Mouse (Mus musculus) liver, embryonic 11.5 days (tissue): Measurements from ENCODE around the gene Gper1. TPM values are rescaled to one million over a fixed set of nuclear protein-coding genes. Genes with fewer than 3 reads are reported as not detected.
A peak's percentile ranks its signal among the peaks of the same experiment; 100 is the strongest.

Experiments used
- ATAC-seq: fragments of 200-750 bp; cut with Nextera tagmentation; replicated peaks from 2 replicates; pipeline ENCODE4 v1.8.0; 2017; ENCODE audit warnings: moderate number of reproducible peaks, mild to moderate bottlenecking, moderate TSS enrichment, moderate library complexity; ENCODE audit not compliant: low FRiP score
- DNase-seq: peaks from one replicate; pipeline ENCODE4 v3.0.0-alpha.2; 2017; ENCODE audit warnings: low spot score
- H3K27ac ChIP-seq: fragments of 300-500 bp; sonication (generic); 2 replicates; pipeline ENCODE4 v1.5.1; 2014; ENCODE audit warnings: mild to moderate bottlenecking, low read depth, low read length, control low read depth
- H3K27me3 ChIP-seq: fragments of 300-500 bp; sonication (generic); replicated peaks from 2 replicates; pipeline ENCODE4 v1.6.1; 2014; ENCODE audit warnings: low read length, mixed read lengths; ENCODE audit not compliant: control insufficient read depth, insufficient read depth
- H3K36me3 ChIP-seq: fragments of 300-500 bp; sonication (generic); 2 replicates; pipeline ENCODE4 v1.6.1; 2014; ENCODE audit warnings: mild to moderate bottlenecking, low read length, moderate library complexity, mixed read lengths; ENCODE audit not compliant: control insufficient read depth, insufficient read depth
- H3K4me1 ChIP-seq: fragments of 300-500 bp; sonication (generic); replicated peaks from 2 replicates; pipeline ENCODE4 v1.6.1; 2014; ENCODE audit warnings: low read length, mixed read lengths; ENCODE audit not compliant: control insufficient read depth, insufficient read depth
- H3K4me2 ChIP-seq: fragments of 300-500 bp; sonication (generic); 2 replicates; pipeline ENCODE4 v1.6.1; 2014; ENCODE audit warnings: mild to moderate bottlenecking, control low read depth, moderate library complexity
- H3K4me3 ChIP-seq: fragments of 300-500 bp; sonication (generic); 2 replicates; pipeline ENCODE4 v1.5.1; 2014; ENCODE audit warnings: low read depth, low read length, control low read depth
- H3K9ac ChIP-seq: fragments of 300-500 bp; sonication (generic); 2 replicates; pipeline ENCODE4 v1.6.1; 2014; ENCODE audit warnings: low read depth, low read length, control low read depth
- H3K9me3 ChIP-seq: fragments of 300-500 bp; sonication (generic); 2 replicates; pipeline ENCODE4 v1.6.1; 2016; ENCODE audit warnings: low read length, inconsistent platforms, mixed read lengths; ENCODE audit not compliant: control insufficient read depth
- WGBS: fragments of 180-500 bp; shearing (Covaris S2); extraction: QIAGEN DNeasy Blood & Tissue Kit; methylation state at CpG from one replicate; pipeline ENCODE4 v1.1.7; 2014; 5-methylcytosine and 5-hydroxymethylcytosine counted together
- polyA plus RNA-seq: library from polyadenylated mRNA; unstranded; fragments of >200 nt; fragmentation: Nextera tagmentation; extraction: Ambion mirVana; gene quantifications from 2 replicates; pipeline ENCODE4 v1.2.1, GENCODE M21; 2014

Gene Gper1
- polyA plus RNA-seq, 1 experiment from 2014 or later = 0.38 TPM

DNA sequence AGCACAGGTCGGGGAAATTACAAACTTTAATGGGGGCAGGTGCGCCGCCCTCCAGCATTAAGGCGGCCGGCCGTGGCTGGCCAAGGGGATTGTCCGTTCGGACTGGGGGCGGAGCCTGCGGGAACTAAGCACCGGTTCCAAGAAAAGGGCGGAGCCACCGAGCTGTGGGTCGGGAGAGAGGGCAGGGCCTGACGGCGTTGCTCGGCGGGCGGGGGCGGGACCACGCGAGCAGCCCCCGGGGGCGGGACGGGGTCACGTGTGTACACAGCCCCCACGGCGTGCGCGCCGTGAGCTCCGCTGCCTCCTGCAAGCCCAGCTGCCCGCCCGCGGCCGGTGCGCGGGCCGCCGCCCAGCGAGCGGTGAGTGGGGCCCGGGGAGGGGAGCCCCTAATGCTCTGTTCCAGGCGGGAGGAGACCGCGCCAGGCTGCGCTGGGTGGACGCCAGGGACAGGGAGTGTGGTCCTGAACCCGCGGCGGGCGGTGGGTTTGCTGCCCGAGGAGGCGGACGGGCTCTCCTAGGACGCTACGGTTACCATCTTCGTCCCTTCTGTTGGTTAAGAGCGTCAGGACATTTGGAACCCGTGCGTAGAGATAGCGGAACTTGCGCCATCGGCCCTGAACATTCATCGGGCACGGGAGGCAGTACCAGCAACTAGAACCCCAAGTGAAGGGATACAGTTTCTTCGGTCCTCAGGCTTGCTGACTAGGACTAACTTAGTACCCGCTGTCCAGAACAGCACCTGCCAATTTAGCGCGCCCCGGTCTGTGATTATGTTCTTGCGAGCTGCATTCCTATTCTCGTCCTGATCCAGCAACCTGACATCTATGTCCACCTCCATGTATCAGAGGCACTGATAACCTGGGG is 42.3 kb upstream of the Gper1 start:
- Histone ChIP-seq H3K4me2 (peak overlapping the region; percentile 76), H3K4me3 (peak overlapping the region; percentile 75), H3K27ac (peak overlapping the region; percentile 99), H3K9me3 (no peaks in the 10 kb centered on the region), H3K4me1 (peaks cover 88% of the 10 kb centered on the region), H3K27me3 (no peaks in the 10 kb centered on the region), H3K9ac (peak overlapping the region; percentile 80), H3K36me3 (no peaks in the 10 kb centered on the region; the same call in 1 of the 2 replicates)
- 1% methylated on average over 69 of the region's 73 CpGs for WGBS
- ATAC-seq (peak; percentile 77), DNase-seq (peak; percentile 89)

DNA sequence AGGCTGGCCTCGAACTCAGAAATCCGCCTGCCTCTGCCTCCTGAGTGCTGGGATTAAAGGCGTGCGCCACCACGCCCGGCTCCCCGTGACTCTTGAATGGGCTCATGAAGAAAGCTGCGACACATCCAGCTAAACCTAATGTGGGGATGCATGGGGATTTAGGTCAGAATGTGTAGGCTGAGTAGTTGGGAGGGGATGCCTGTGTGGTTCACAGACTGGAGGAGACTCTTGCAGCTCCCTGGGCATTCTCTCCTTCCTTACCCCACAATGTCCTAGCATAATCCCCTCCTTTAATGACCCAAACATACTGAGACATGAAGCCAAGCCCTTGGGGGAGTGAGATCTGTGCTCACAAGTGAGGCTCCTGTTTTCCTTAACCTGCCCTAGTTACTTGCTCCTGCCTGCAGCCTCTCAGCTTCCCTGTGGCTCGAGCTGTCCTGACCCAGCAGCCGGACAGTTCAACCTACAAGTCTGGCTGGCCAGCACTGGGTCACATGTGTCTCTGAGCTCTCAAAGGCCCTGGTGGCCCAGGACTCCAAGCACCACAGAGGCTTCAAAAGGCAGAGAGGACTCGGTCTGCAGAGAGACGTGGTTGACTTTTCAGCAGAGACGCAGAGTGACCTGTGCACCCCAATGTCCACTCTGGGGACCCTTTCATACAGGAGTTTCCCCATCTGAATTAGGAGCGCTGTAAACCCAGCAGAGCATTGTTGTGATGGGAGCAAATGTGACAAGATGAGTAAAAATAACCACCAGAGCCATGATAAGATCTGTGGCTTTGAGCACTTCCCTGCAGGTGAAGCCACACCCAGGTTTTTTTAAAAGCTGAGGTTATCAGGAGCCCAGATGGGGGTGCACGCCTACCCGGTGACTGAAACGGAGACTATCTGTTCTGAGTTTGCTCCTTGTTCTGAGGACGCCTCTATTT is 41.1 kb upstream of the Gper1 start:
- H3K27ac ChIP-seq = peak overlapping the region; percentile 99
- H3K27me3 ChIP-seq = no peaks in the 10 kb centered on the region
- no peaks in the 10 kb centered on the region for H3K9me3 ChIP-seq
- WGBS = 35% methylated on average over 18 of the region's 18 CpGs
- peak overlapping the region; percentile 76 for H3K4me2 ChIP-seq
- no peaks in the 10 kb centered on the region; the same call in 1 of the 2 replicates for H3K36me3 ChIP-seq
- peak overlapping the region; percentile 75 for H3K4me3 ChIP-seq
- DNase-seq (peak; percentile 53), ATAC-seq (peak; percentile 60)
- H3K4me1 ChIP-seq = peaks cover 86% of the 10 kb centered on the region
- H3K9ac ChIP-seq = peak overlapping the region; percentile 80

GRCm38 (mm10) chr5:139382760-139383159 is 40.2 kb upstream of the Gper1 start:
- H3K4me3 ChIP-seq = peak overlapping the region; percentile 75
- peak overlapping the region; percentile 99 for H3K27ac ChIP-seq
- H3K36me3 ChIP-seq = no peaks in the 10 kb centered on the region; the same call in 1 of the 2 replicates
- no peaks in the 10 kb centered on the region for H3K27me3 ChIP-seq
- peaks cover 86% of the 10 kb centered on the region for H3K4me1 ChIP-seq
- ATAC-seq = peak; percentile 75
- 10% methylated on average over 8 of the region's 8 CpGs for WGBS
- peak; percentile 70 for DNase-seq
- peak overlapping the region; percentile 68 for H3K9ac ChIP-seq
- no peaks in the 10 kb centered on the region for H3K9me3 ChIP-seq
- H3K4me2 ChIP-seq = peak overlapping the region; percentile 76

DNA sequence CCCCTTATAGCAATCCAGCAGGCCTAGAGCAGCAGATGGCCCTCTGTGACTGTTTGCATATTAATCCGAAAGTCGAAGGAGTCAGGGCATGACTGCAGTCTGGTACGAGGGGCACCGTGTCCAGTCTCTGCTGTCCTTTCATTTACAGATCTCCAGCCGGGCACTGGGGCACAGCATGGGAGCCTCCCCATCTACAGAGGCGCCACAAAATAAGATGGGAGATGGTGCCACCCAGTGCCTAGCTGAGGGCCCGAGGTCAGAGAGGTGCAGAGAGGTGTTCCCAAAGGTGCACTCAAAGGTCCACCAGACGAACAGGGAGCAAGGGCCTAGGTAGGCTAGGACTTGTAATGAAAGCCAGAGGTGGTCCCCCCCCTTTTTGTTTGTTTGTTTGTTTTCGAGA is 39.7 kb upstream of the Gper1 start:
- Histone ChIP-seq H3K36me3 (peaks cover under 1% of the 10 kb centered on the region; the same call in 1 of the 2 replicates), H3K9ac (peak overlapping the region; percentile 68), H3K27ac (peak overlapping the region; percentile 99), H3K4me3 (peak overlapping the region; percentile 75), H3K4me1 (peaks cover 86% of the 10 kb centered on the region), H3K9me3 (no peaks in the 10 kb centered on the region), H3K27me3 (no peaks in the 10 kb centered on the region), H3K4me2 (peak overlapping the region; percentile 76)
- ATAC-seq = no peak
- no peak for DNase-seq
- 59% methylated on average over 9 of the region's 9 CpGs for WGBS

DNA sequence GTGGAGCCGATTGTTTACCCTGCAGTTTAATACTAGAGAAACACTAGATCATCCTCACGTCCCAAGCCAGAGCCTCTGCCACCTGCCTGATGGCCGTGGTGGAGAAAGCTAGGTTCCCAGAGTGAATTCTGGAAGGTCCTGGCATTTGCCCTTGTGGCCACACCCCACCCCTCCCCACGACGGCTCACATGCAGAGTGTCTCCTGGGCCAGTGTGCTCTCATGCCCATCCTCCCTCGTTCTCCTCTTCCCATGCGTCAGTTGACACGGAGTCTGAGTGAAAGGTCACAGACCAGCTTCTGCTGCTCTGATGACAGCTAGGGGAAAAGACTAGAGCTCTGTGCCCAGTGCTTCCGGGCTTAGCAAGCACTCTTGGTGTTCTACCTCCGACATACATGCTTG is 38.4 kb upstream of the Gper1 start:
- H3K9ac ChIP-seq = peak overlapping the region; percentile 43
- WGBS = 54% methylated on average over 10 of the region's 10 CpGs
- H3K27me3 ChIP-seq = no peaks in the 10 kb centered on the region
- H3K4me3 ChIP-seq = no peak overlapping the region
- H3K36me3 ChIP-seq = peaks cover 2% of the 10 kb centered on the region; the same call in 1 of the 2 replicates
- peaks cover 86% of the 10 kb centered on the region for H3K4me1 ChIP-seq
- ATAC-seq (no peak), DNase-seq (no peak)
- H3K4me2 ChIP-seq = peak overlapping the region; percentile 76
- no peaks in the 10 kb centered on the region for H3K9me3 ChIP-seq
- H3K27ac ChIP-seq = peak overlapping the region; percentile 64

GRCm38 (mm10) chr5:139386047-139386446 is 36.9 kb upstream of the Gper1 start:
- Histone ChIP-seq H3K4me1 (peaks cover 92% of the 10 kb centered on the region), H3K9ac (peak overlapping the region; percentile 26), H3K9me3 (no peaks in the 10 kb centered on the region), H3K4me2 (no peak overlapping the region), H3K27me3 (no peaks in the 10 kb centered on the region), H3K4me3 (no peak overlapping the region), H3K27ac (peak overlapping the region; percentile 100; the same call in 1 of the 2 replicates), H3K36me3 (peaks cover 2% of the 10 kb centered on the region; the same call in 1 of the 2 replicates)
- 92% methylated on average over 5 of the region's 5 CpGs for WGBS
- DNase-seq = no peak
- no peak for ATAC-seq

GRCm38 (mm10) chr5:139387329-139388194 is 35.4 kb upstream of the Gper1 start:
- H3K27ac ChIP-seq = peak overlapping the region; percentile 100
- peak overlapping the region; percentile 73 for H3K9ac ChIP-seq
- DNase-seq = no peak
- H3K36me3 ChIP-seq = peaks cover 8% of the 10 kb centered on the region
- H3K27me3 ChIP-seq = no peaks in the 10 kb centered on the region
- ATAC-seq = no peak
- H3K4me2 ChIP-seq = peak overlapping the region; percentile 67
- peak overlapping the region; percentile 20; the same call in 1 of the 2 replicates for H3K4me3 ChIP-seq
- 80% methylated on average over 10 of the region's 10 CpGs for WGBS
- H3K9me3 ChIP-seq = no peaks in the 10 kb centered on the region
- H3K4me1 ChIP-seq = peaks cover 88% of the 10 kb centered on the region

- Histone ChIP-seq H3K27ac (peak overlapping the region; percentile 100), H3K9me3 (no peaks in the 10 kb centered on the region), H3K36me3 (peaks cover 14% of the 10 kb centered on the region), H3K9ac (peak overlapping the region; percentile 73), H3K4me3 (peak overlapping the region; percentile 20; the same call in 1 of the 2 replicates), H3K4me1 (peaks cover 82% of the 10 kb centered on the region), H3K27me3 (no peaks in the 10 kb centered on the region), H3K4me2 (peak overlapping the region; percentile 67)
- ATAC-seq = no peak
- 52% methylated on average over 4 of the region's 4 CpGs for WGBS
- DNase-seq = no peak
Measured at GRCm38 (mm10) chr5:139388195-139388570, 34.8 kb upstream of the Gper1 start.
